Comparison of ENCODE assay signal across 29 mouse cellular contexts in the genomic region with DNA sequence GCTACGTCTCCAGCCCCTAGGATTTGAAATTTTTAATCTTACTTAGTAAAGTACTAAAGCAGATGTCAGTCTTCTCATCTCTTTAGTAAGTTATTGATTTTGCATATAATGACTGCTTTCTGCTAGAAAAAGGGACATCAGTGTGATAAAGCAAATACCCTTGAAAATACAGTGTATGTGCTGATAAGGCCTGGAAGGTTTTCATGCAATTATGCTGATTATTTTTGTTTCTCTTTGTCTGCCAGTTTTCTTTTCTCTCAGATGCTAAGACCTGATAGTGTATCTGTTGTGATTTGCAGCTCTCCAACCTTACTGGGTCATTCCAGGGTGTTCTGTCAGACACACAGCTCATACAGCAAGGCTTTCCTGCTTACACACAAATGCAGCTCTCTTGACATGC. TPM values are rescaled to one million over a fixed set of nuclear protein-coding genes. Genes with fewer than 3 reads are reported as not detected.
"Had no signal": no experiment of that assay in that cellular context is flagged by ENCODE, and none has a peak within 500 bp of the region (broad histone marks: within the 10 kb centered on the region; RNA-seq: fewer than 3 reads in every experiment).

No protein-coding gene starts in this region.

- H3K9ac ChIP-seq: embryonic facial prominence, embryonic 12.5 days; embryonic facial prominence, embryonic 13.5 days; embryonic facial prominence, embryonic 15.5 days; forebrain, embryonic 12.5 days; forebrain, embryonic 13.5 days; forebrain, embryonic 15.5 days; forebrain, postnatal 0 days had no signal

- H3K4me3 ChIP-seq: embryonic facial prominence, embryonic 10.5 days; embryonic facial prominence, embryonic 12.5 days; embryonic facial prominence, embryonic 13.5 days; embryonic facial prominence, embryonic 15.5 days; erythroblast, embryonic 14.5 days; forebrain, embryonic 10.5 days; forebrain, embryonic 12.5 days; forebrain, embryonic 13.5 days; forebrain, embryonic 15.5 days; gastrocnemius, adult 2 months; heart, adult 2 months had no signal

- ATAC-seq: forebrain, embryonic 13.5 days; forebrain, embryonic 14.5 days; forebrain, embryonic 15.5 days; forebrain, embryonic 16.5 days; forebrain, postnatal 0 days had no signal

- DNase-seq: cerebellum, adult 8-10 months; cerebellum, adult 9-10 months; cerebellum, adult 9-11 months; cerebellum, postnatal 10 days; cerebellum, postnatal 14 days; cerebellum, postnatal 25 days; cerebellum, postnatal 36 days; embryo, embryonic 11 days; forebrain, postnatal 0 days; gastrocnemius, postnatal 10 days; gastrocnemius, postnatal 14 days; gastrocnemius, postnatal 25 days; gastrocnemius, postnatal 36 days; heart, adult 11 months; heart, adult 18-20 months; heart, adult 2 months had no signal

- H3K4me2 ChIP-seq: embryonic facial prominence, embryonic 12.5 days; embryonic facial prominence, embryonic 13.5 days; embryonic facial prominence, embryonic 15.5 days; forebrain, embryonic 12.5 days; forebrain, embryonic 13.5 days; forebrain, embryonic 15.5 days had no signal

- H3K27me3 ChIP-seq: embryonic facial prominence, embryonic 12.5 days; embryonic facial prominence, embryonic 13.5 days; embryonic facial prominence, embryonic 15.5 days; forebrain, embryonic 12.5 days; forebrain, embryonic 13.5 days; forebrain, embryonic 15.5 days had no signal

- H3K27ac ChIP-seq: embryonic facial prominence, embryonic 10.5 days; embryonic facial prominence, embryonic 12.5 days; embryonic facial prominence, embryonic 13.5 days; embryonic facial prominence, embryonic 15.5 days; forebrain, embryonic 10.5 days; forebrain, embryonic 12.5 days; forebrain, embryonic 13.5 days; forebrain, embryonic 15.5 days; gastrocnemius, adult 2 months; heart, adult 2 months had no signal

- H3K4me1 ChIP-seq: forebrain, embryonic 12.5 days had no signal

- H3K9me3 ChIP-seq: embryonic facial prominence, embryonic 10.5 days; embryonic facial prominence, embryonic 12.5 days; embryonic facial prominence, embryonic 13.5 days; embryonic facial prominence, embryonic 15.5 days; forebrain, embryonic 10.5 days; forebrain, embryonic 12.5 days; forebrain, embryonic 13.5 days; forebrain, embryonic 15.5 days had no signal

- H3K36me3 ChIP-seq: embryonic facial prominence, embryonic 10.5 days; embryonic facial prominence, embryonic 12.5 days; embryonic facial prominence, embryonic 13.5 days; embryonic facial prominence, embryonic 15.5 days; forebrain, embryonic 10.5 days; forebrain, embryonic 12.5 days; forebrain, embryonic 15.5 days had no signal

RNA-seq across cellular contexts. Expression of a gene that starts 30.9 kb away (rescaled TPM):
- total RNA-seq: granulocyte monocyte progenitor cell, adult 5-6 weeks had no signal
